38 mouse cellular contexts compared by ENCODE assay signal in the genomic region with DNA sequence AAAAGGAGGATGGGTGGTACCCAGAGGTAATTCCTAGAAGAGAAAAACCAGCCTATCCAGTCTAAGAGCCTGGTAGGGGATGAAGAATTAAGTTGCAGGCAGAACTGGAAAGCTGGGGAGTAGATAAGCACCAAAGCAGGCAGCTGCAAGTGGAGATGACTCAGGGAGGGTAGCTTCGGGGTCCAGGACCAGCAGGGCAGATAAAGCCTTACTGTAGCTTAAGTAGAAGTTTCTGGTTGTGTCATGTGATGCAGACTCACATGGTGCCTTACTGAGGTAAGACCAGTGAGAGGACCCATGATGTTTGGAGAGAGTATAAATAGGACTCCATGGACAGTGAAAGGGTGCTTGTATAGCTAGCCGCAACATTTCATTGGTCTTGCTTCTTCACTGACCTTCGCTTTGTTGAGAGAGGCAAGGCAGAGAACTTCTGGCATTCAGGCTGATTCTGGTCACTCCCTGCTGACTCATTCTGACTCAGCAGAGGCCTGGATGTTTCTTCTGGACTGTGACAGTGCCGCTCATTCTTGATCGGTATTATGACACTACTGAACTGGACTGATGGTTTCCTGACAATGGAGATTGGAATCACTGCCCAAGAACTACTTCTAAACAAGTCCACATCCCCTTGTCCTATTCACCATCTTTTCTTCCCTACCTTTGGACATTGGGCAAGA.
DNase-seq lines count a peak whose midpoint lies in the region; ATAC-seq and TF ChIP-seq lines count a peak whose summit lies in the region.
"Had no signal": no experiment of that assay in that cellular context is flagged by ENCODE, and none has a peak within 500 bp of the region (broad histone marks: within the 10 kb centered on the region; RNA-seq: fewer than 3 reads in every experiment).

No protein-coding gene starts in this region.

- no peaks in the 10 kb centered on the region for H3K4me1 ChIP-seq in heart, embryonic 11.5 days (ENCODE audit: control insufficient read depth, insufficient read depth, low read length)
- no peaks in the 10 kb centered on the region for H3K4me1 ChIP-seq in liver, embryonic 12.5 days
- H3K4me1 ChIP-seq in liver, postnatal 0 days (ENCODE audit: insufficient read depth): no peaks in the 10 kb centered on the region
- H3K4me1 ChIP-seq: embryonic facial prominence, embryonic 13.5 days; hindbrain, embryonic 10.5 days; hindbrain, embryonic 15.5 days; kidney, embryonic 15.5 days; limb, embryonic 15.5 days had no signal

- TF ChIP-seq EP300 in liver, postnatal 0 days (IDR thresholded peaks at IDR 0.05; ENCODE audit: low read depth): no peak

- no peaks in the 10 kb centered on the region for H3K36me3 ChIP-seq in heart, embryonic 11.5 days (ENCODE audit: control insufficient read depth, insufficient read depth, low read length)
- H3K36me3 ChIP-seq in liver, embryonic 12.5 days: no peaks in the 10 kb centered on the region
- no peaks in the 10 kb centered on the region for H3K36me3 ChIP-seq in liver, postnatal 0 days (replicated peaks; ENCODE audit: insufficient read depth, low read length)
- H3K36me3 ChIP-seq: embryonic facial prominence, embryonic 13.5 days; G1E; hindbrain, embryonic 10.5 days; hindbrain, embryonic 15.5 days; kidney, embryonic 15.5 days; limb, embryonic 15.5 days had no signal

- 74% methylated on average over 5 of the region's 5 CpGs for WGBS in heart, embryonic 11.5 days (ENCODE audit: insufficient replicate concordance)
- 62% methylated on average over 5 of the region's 5 CpGs for WGBS in liver, embryonic 12.5 days (ENCODE audit: insufficient replicate concordance)
- WGBS in liver, postnatal 0 days (ENCODE audit: insufficient replicate concordance): 79% methylated on average over 5 of the region's 5 CpGs

- 0 out of 2 replicates have a peak overlapping the region, but pooled peaks have one; percentile 22 for H3K27ac ChIP-seq in heart, embryonic 11.5 days (ENCODE audit: low read depth, low read length)
- no peak overlapping the region for H3K27ac ChIP-seq in liver, embryonic 12.5 days
- no peak overlapping the region for H3K27ac ChIP-seq in liver, postnatal 0 days (ENCODE audit: low read depth)
- H3K27ac ChIP-seq: embryonic facial prominence, embryonic 13.5 days; gastrocnemius, adult 2 months; hindbrain, embryonic 10.5 days; hindbrain, embryonic 15.5 days; kidney, embryonic 15.5 days; layer of hippocampus, adult 2 months; left cerebral cortex, adult 2 months; limb, embryonic 15.5 days; macrophage; stomach, postnatal 0 days had no signal

- intact Hi-C loops in left cerebral cortex, postnatal 4 days (cut with DNase I): no loop called here

- no peak for TF ChIP-seq CTCF in liver, postnatal 0 days (IDR thresholded peaks at IDR 0.05; ENCODE audit: low read depth)

- peak; percentile 85; the same call in 1 of the 2 replicates for ATAC-seq in heart, embryonic 11.5 days (replicated peaks; ENCODE audit: insufficient number of reproducible peaks, low FRiP score, low TSS enrichment)
- peak; percentile 68 for ATAC-seq in liver, embryonic 12.5 days
- no peak for ATAC-seq in liver, postnatal 0 days
- ATAC-seq: forebrain, embryonic 16.5 days; inflammation-experienced regulatory T-cells, adult 6 months; lung, postnatal 0 days had no signal

- H3K4me2 ChIP-seq in heart, embryonic 11.5 days: no peak overlapping the region
- no peak overlapping the region for H3K4me2 ChIP-seq in liver, embryonic 12.5 days
- H3K4me2 ChIP-seq in liver, postnatal 0 days (ENCODE audit: low read depth, low read length): no peak overlapping the region
- H3K4me2 ChIP-seq: embryonic facial prominence, embryonic 13.5 days; hindbrain, embryonic 15.5 days; kidney, embryonic 15.5 days; limb, embryonic 15.5 days had no signal

- no peak for DNase-seq in heart, adult 18-20 months
- DNase-seq in liver, postnatal 0 days: no peak
- DNase-seq in R1 (ENCODE audit: low read depth, low spot score): peak; percentile 5
- no peak for DNase-seq in thymus, postnatal 25 days
- no peak for DNase-seq in left cerebral cortex, postnatal 4 days
- no peak for DNase-seq in urinary bladder, postnatal 25 days (ENCODE audit: low spot score)
- DNase-seq: adrenal gland, adult 2 months; adrenal gland, postnatal 36 days; B cell, adult 2 months; cerebellum, adult 18-20 months; cerebellum, postnatal 10 days; gastrocnemius, adult 2 months; gastrocnemius, postnatal 36 days; kidney, adult 11 months; kidney, postnatal 36 days; lung, adult 18-20 months; midbrain, embryonic 14.5 days; right cerebral cortex, adult 18-20 months; spleen, adult 18-20 months; thymus, adult 18-20 months; thymus, postnatal 4 days had no signal

- no peak overlapping the region for H3K4me3 ChIP-seq in heart, embryonic 11.5 days (ENCODE audit: low read depth, low read length)
- no peak overlapping the region for H3K4me3 ChIP-seq in liver, embryonic 12.5 days
- no peak overlapping the region for H3K4me3 ChIP-seq in liver, postnatal 0 days (ENCODE audit: low read depth, low read length)
- H3K4me3 ChIP-seq: embryonic facial prominence, embryonic 13.5 days; erythroblast, embryonic 14.5 days; gastrocnemius, adult 2 months; hindbrain, embryonic 10.5 days; hindbrain, embryonic 15.5 days; kidney, embryonic 15.5 days; layer of hippocampus, adult 2 months; left cerebral cortex, adult 2 months; limb, embryonic 15.5 days had no signal

- H3K27me3 ChIP-seq in heart, embryonic 11.5 days (ENCODE audit: control insufficient read depth, insufficient read depth, low read length): no peaks in the 10 kb centered on the region
- H3K27me3 ChIP-seq in liver, embryonic 12.5 days (replicated peaks): no peaks in the 10 kb centered on the region
- no peaks in the 10 kb centered on the region for H3K27me3 ChIP-seq in liver, postnatal 0 days (ENCODE audit: insufficient read depth, low read length)
- H3K27me3 ChIP-seq: CH12.LX; embryonic facial prominence, embryonic 13.5 days; hindbrain, embryonic 15.5 days; kidney, embryonic 15.5 days; limb, embryonic 15.5 days had no signal

- no peak overlapping the region for H3K9ac ChIP-seq in heart, embryonic 11.5 days (ENCODE audit: low read depth, low read length)
- no peak overlapping the region for H3K9ac ChIP-seq in liver, embryonic 12.5 days
- no peak overlapping the region for H3K9ac ChIP-seq in liver, postnatal 0 days (replicated peaks)
- H3K9ac ChIP-seq: embryonic facial prominence, embryonic 13.5 days; hindbrain, embryonic 15.5 days; kidney, embryonic 15.5 days; limb, embryonic 15.5 days had no signal

- H3K9me3 ChIP-seq in heart, embryonic 11.5 days (replicated peaks; ENCODE audit: control insufficient read depth, low read length): no peaks in the 10 kb centered on the region
- no peaks in the 10 kb centered on the region for H3K9me3 ChIP-seq in liver, embryonic 12.5 days (replicated peaks)
- no peaks in the 10 kb centered on the region for H3K9me3 ChIP-seq in liver, postnatal 0 days (ENCODE audit: low read length)
- H3K9me3 ChIP-seq: embryonic facial prominence, embryonic 13.5 days; G1E; hindbrain, embryonic 10.5 days; hindbrain, embryonic 15.5 days; kidney, embryonic 15.5 days; limb, embryonic 15.5 days had no signal
